ENCODE assay signal across 14 mouse cellular contexts in genomic region chr13:51479826-51480225, GRCm38 (mm10).
DNase-seq lines count a peak whose midpoint lies in the region; ATAC-seq lines count a peak whose summit lies in the region.
"Had no signal": no experiment of that assay in that cellular context is flagged by ENCODE, and none has a peak within 500 bp of the region (broad histone marks: within the 10 kb centered on the region; RNA-seq: fewer than 3 reads in every experiment).

No protein-coding gene starts in this region.

- no peak overlapping the region for H3K4me3 ChIP-seq in intestine, embryonic 15.5 days (replicated peaks)
- H3K4me3 ChIP-seq: forebrain, embryonic 15.5 days; hindbrain, embryonic 15.5 days; neural tube, embryonic 12.5 days had no signal

- no peak for ATAC-seq in intestine, embryonic 15.5 days
- ATAC-seq: forebrain, embryonic 15.5 days had no signal

- no peaks in the 10 kb centered on the region for H3K36me3 ChIP-seq in intestine, embryonic 15.5 days
- H3K36me3 ChIP-seq: forebrain, embryonic 15.5 days; hindbrain, embryonic 15.5 days; neural tube, embryonic 12.5 days had no signal

- no peak overlapping the region for H3K27ac ChIP-seq in intestine, embryonic 15.5 days
- H3K27ac ChIP-seq: forebrain, embryonic 15.5 days; hindbrain, embryonic 15.5 days; liver, embryonic 14.5 days; neural tube, embryonic 12.5 days had no signal

- H3K9ac ChIP-seq in intestine, embryonic 15.5 days: no peak overlapping the region
- H3K9ac ChIP-seq: forebrain, embryonic 15.5 days; hindbrain, embryonic 15.5 days; liver, embryonic 14.5 days; neural tube, embryonic 12.5 days had no signal

- H3K9me3 ChIP-seq in intestine, embryonic 15.5 days: no peaks in the 10 kb centered on the region
- H3K9me3 ChIP-seq: forebrain, embryonic 15.5 days; hindbrain, embryonic 15.5 days; neural tube, embryonic 12.5 days had no signal

- H3K4me2 ChIP-seq in intestine, embryonic 15.5 days (replicated peaks): no peak overlapping the region
- H3K4me2 ChIP-seq: forebrain, embryonic 15.5 days; heart, embryonic 11.5 days; hindbrain, embryonic 15.5 days; neural tube, embryonic 12.5 days had no signal

- peak; percentile 65 to 86 for DNase-seq in adrenal gland, adult (ENCODE audit: inconsistent age in 2 of 2, low spot score in 1 of 2)
- DNase-seq in adrenal gland, postnatal 4 days (ENCODE audit: low spot score in 2 of 2): no peak
- DNase-seq in left cerebral cortex, postnatal 10 days (ENCODE audit: extremely low spot score in 1 of 2, low spot score in 2 of 2): peak; percentile 20 to 42
- no peak for DNase-seq in left cerebral cortex, adult 18-20 months (ENCODE audit: low spot score in 2 of 2)
- peak; percentile 77 to 79 for DNase-seq in adrenal gland, postnatal 36 days
- DNase-seq in kidney, adult 9 months: peak; percentile 81
- no peak for DNase-seq in left cerebral cortex, postnatal 25 days (ENCODE audit: low spot score in 2 of 2)
- DNase-seq: embryo, embryonic 11 days had no signal

- no peaks in the 10 kb centered on the region for H3K27me3 ChIP-seq in intestine, embryonic 15.5 days (replicated peaks)
- H3K27me3 ChIP-seq: forebrain, embryonic 15.5 days; hindbrain, embryonic 15.5 days; neural tube, embryonic 12.5 days had no signal

- 84% methylated on average over 11 of the region's 11 CpGs for WGBS in intestine, embryonic 15.5 days

- no peaks in the 10 kb centered on the region for H3K4me1 ChIP-seq in intestine, embryonic 15.5 days (replicated peaks)
- H3K4me1 ChIP-seq: forebrain, embryonic 15.5 days; hindbrain, embryonic 15.5 days; neural tube, embryonic 12.5 days had no signal

- intact Hi-C loops in left cerebral cortex, postnatal 10 days (cut with DNase I): no loop called here
- intact Hi-C loops in left cerebral cortex, postnatal 25 days (cut with DNase I): no loop called here

Comparison
In these comparisons a context has a peak if more than half of its experiments do, and no peak if none do; other contexts are left out.
1. DNase-seq: peak in adrenal gland, adult (2 of 2), left cerebral cortex, postnatal 10 days (2 of 2), adrenal gland, postnatal 36 days (2 of 2) and kidney, adult 9 months (single experiment); none in adrenal gland, postnatal 4 days (0 of 2), left cerebral cortex, adult 18-20 months (0 of 2) and left cerebral cortex, postnatal 25 days (0 of 2).